Mouse (Mus musculus) neural tube, embryonic 10.5 days (tissue): ENCODE data around the gene Vmn2r31.
"Not testable (repeated sequence)": the region's sequence is repeated elsewhere in the genome, so short reads cannot be mapped to it uniquely, and the experiment has no call there.

Experiments
- DNase-seq: peaks from one replicate; pipeline ENCODE4 v3.0.0-alpha.2; 2017; ENCODE audit warnings: low spot score; ENCODE audit errors: extremely low spot score

Vmn2r31 gene

DNA sequence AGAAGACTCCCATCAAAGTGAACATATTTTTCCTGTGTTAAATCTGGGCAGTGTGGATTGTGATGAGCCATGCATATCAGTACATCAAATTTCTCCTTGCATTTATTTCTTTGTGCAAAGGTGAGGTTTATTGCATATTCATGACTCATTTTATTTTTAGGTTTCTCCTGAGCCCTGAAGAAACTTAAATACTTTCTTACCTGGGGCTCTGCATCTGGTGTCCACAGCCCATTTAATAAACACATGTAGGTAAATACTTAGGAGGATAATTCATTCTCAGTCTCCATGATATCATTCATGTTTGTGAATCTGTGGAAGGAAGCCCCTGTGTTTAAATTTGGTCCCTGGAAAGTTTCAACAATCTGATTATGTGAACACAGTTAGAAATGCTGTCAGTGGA is at the start of gene Vmn2r31:
Gene Vmn2r31, minus strand, starts transcription at position 101 of the 400 bp plus-strand sequence.
- not testable (repeated sequence) for DNase-seq

DNA sequence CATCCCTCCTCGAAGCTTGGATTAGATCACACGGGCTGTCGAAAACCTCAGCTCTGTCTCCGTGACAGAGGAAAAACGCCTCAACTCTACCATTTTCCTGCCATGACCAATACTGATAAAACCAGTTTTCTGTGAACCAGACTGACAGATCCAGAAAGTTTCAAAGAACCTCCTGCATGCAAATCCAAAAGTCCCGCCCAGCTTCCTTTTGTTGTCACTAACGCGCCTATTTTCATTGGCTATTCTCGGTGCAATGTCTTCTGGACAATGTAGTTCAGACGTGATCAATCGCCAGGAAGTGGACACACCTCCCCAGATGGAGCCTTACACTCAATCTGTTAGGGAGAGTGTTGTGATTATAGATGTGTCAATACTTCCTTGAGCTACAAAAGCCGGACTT is 25.1 kb downstream of the Vmn2r31 start, which contains the start of gene Gm45783:
Gene Gm45783, minus strand, starts transcription at position 143 of the 400 bp plus-strand sequence.
- DNase-seq: not testable (repeated sequence)

DNA sequence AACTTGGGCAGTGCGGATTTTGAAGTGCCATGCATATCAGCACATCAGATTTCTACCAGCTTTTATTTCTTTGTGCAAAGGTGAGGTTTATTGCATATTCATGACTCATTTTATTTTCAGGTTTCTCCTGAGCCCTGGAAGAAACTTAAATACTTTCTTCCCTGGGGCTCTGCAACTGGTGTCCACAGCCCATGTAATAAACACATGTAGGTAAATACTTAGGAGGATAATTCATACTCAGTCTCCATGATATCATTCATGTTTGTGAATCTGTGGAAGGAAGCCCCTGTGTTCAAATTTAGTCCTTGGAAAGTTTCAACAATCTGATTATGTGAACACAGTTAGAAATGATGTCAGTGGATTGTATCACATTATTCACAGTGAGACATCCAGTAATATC is 62.0 kb downstream of the Vmn2r31 start, which contains the start of gene Vmn2r30:
Gene Vmn2r30, minus strand, starts transcription at position 101 of the 400 bp plus-strand sequence.
- not testable (repeated sequence) for DNase-seq
